Mouse (Mus musculus): Measurements from ENCODE around the gene Bloc1s6. TPM values are rescaled to one million over a fixed set of nuclear protein-coding genes. Genes with fewer than 3 reads are reported as not detected.

Bloc1s6 gene
- polyA plus RNA-seq, 1 experiment from 2014 or later, result 51.3 TPM

GRCm38 (mm10) chr2:122746461-122746860 is 8.2 kb downstream of the Bloc1s6 start:
- ATAC-seq (ENCODE audit: low FRiP score, low TSS enrichment), result no peak
- Histone ChIP-seq H3K9ac (ENCODE audit: low read depth, low read length) (no peak overlapping the region), H3K27me3 (ENCODE audit: control insufficient read depth, insufficient read depth, low read length) (no peaks in the 10 kb centered on the region), H3K4me1 (ENCODE audit: control insufficient read depth, insufficient read depth, low read length) (no peaks in the 10 kb centered on the region), H3K4me2 (replicated peaks; ENCODE audit: low read depth, low read length) (no peak overlapping the region), H3K27ac (ENCODE audit: low read depth, low read length) (no peak overlapping the region), H3K9me3 (ENCODE audit: control insufficient read depth, low read length) (no peaks in the 10 kb centered on the region), H3K36me3 (ENCODE audit: control insufficient read depth, insufficient read depth, low read length) (peaks cover 36% of the 10 kb centered on the region; the same call in 1 of the 2 replicates), H3K4me3 (ENCODE audit: low read length) (no peak overlapping the region)
- 92% methylated on average over 9 of the region's 9 CpGs for WGBS

GRCm38 (mm10) chr2:122753739-122754343 is 15.5 kb downstream of the Bloc1s6 start:
- H3K4me1 ChIP-seq (ENCODE audit: control insufficient read depth, insufficient read depth, low read length), result no peaks in the 10 kb centered on the region
- ATAC-seq (ENCODE audit: low FRiP score, low TSS enrichment), result peak; percentile 52; the same call in 1 of the 2 replicates
- no peak overlapping the region for H3K27ac ChIP-seq (ENCODE audit: low read depth, low read length)
- H3K27me3 ChIP-seq (ENCODE audit: control insufficient read depth, insufficient read depth, low read length), result peaks cover 3% of the 10 kb centered on the region; the same call in 1 of the 2 replicates
- H3K4me2 ChIP-seq (replicated peaks; ENCODE audit: low read depth, low read length), result no peak overlapping the region
- H3K9ac ChIP-seq (ENCODE audit: low read depth, low read length), result no peak overlapping the region
- H3K4me3 ChIP-seq (ENCODE audit: low read length), result no peak overlapping the region
- H3K9me3 ChIP-seq (ENCODE audit: control insufficient read depth, low read length), result no peaks in the 10 kb centered on the region
- H3K36me3 ChIP-seq (ENCODE audit: control insufficient read depth, insufficient read depth, low read length), result no peaks in the 10 kb centered on the region; the same call in 1 of the 2 replicates
- 20% methylated on average over 7 of the region's 7 CpGs for WGBS

DNA sequence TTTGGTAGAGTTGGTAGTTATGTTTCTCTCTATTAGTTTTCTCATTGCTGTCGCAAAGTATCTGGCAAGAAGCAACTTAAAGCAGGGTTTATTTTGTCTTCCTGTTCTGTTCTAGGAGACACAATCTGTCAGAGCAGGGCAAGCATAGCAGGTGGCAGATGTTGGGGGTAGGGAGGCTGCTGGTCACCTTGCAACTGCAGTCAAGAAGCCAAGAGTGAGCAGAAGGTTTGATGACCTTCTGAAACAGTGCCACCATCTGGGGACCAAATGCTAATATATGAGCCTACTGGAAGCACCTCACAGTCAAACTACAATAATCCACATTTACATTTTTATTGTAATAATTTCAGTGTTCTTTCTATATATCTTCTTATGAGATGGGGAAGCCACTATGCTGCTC is 21.5 kb downstream of the Bloc1s6 start:
- Histone ChIP-seq H3K27ac (ENCODE audit: low read depth, low read length) (no peak overlapping the region), H3K4me3 (ENCODE audit: low read length) (no peak overlapping the region), H3K9ac (ENCODE audit: low read depth, low read length) (no peak overlapping the region), H3K27me3 (ENCODE audit: control insufficient read depth, insufficient read depth, low read length) (peaks cover 10% of the 10 kb centered on the region), H3K4me1 (ENCODE audit: control insufficient read depth, insufficient read depth, low read length) (no peaks in the 10 kb centered on the region), H3K4me2 (replicated peaks; ENCODE audit: low read depth, low read length) (no peak overlapping the region), H3K9me3 (ENCODE audit: control insufficient read depth, low read length) (no peaks in the 10 kb centered on the region), H3K36me3 (ENCODE audit: control insufficient read depth, insufficient read depth, low read length) (no peaks in the 10 kb centered on the region)
- no peak for ATAC-seq (ENCODE audit: low FRiP score, low TSS enrichment)
- 89% methylated on average over 1 of the region's 1 CpGs for WGBS

DNA sequence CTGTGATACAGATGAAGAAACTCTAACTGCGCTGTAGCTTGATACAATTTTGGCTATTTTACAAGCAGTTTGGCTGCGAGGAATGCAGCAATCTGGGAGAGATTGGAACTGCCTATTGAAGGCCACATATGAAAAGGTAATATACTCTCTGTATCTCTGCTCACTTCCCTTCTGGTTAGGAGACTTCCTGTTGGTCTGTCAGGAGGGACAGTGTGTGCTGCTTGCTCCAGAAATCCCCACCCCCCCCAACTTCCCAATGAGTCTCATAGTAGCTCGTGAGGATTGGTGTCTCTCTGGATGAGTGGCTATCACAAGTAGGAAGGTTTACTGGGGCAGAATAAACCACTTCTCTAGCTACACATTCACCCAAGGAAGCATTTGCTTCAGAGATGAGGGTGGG is 24.7 kb downstream of the Bloc1s6 start:
- H3K4me1 ChIP-seq (ENCODE audit: control insufficient read depth, insufficient read depth, low read length), result peaks cover 5% of the 10 kb centered on the region; the same call in 1 of the 2 replicates
- H3K36me3 ChIP-seq (ENCODE audit: control insufficient read depth, insufficient read depth, low read length), result no peaks in the 10 kb centered on the region
- no peak for ATAC-seq (ENCODE audit: low FRiP score, low TSS enrichment)
- 65% methylated on average over 3 of the region's 3 CpGs for WGBS
- no peak overlapping the region for H3K27ac ChIP-seq (ENCODE audit: low read depth, low read length)
- H3K9me3 ChIP-seq (ENCODE audit: control insufficient read depth, low read length), result no peaks in the 10 kb centered on the region
- H3K4me3 ChIP-seq (ENCODE audit: low read length), result no peak overlapping the region
- H3K9ac ChIP-seq (ENCODE audit: low read depth, low read length), result no peak overlapping the region
- H3K4me2 ChIP-seq (replicated peaks; ENCODE audit: low read depth, low read length), result no peak overlapping the region
- H3K27me3 ChIP-seq (ENCODE audit: control insufficient read depth, insufficient read depth, low read length), result peaks cover 20% of the 10 kb centered on the region

- 56% methylated on average over 6 of the region's 6 CpGs for WGBS
- H3K4me3 ChIP-seq (ENCODE audit: low read length), result peak overlapping the region; percentile 52
- no peak overlapping the region for H3K27ac ChIP-seq (ENCODE audit: low read depth, low read length)
These were observed 26.2 kb downstream of the Bloc1s6 start for GRCm38 (mm10) chr2:122764526-122764925.

GRCm38 (mm10) chr2:122765071-122765793 is 26.9 kb downstream of the Bloc1s6 start, which contains the start of gene Sqor:
Sqor (plus strand) TSS chr2:122765237.
- peak; percentile 93 for ATAC-seq (ENCODE audit: low FRiP score, low TSS enrichment)

More at GRCm38 (mm10) chr2:122764526-122764925, 26.2 kb downstream of the Bloc1s6 start:
- peak overlapping the region; percentile 91 for H3K4me2 ChIP-seq (replicated peaks; ENCODE audit: low read depth, low read length)
- no peaks in the 10 kb centered on the region for H3K36me3 ChIP-seq (ENCODE audit: control insufficient read depth, insufficient read depth, low read length)
- no peaks in the 10 kb centered on the region for H3K9me3 ChIP-seq (ENCODE audit: control insufficient read depth, low read length)
- H3K4me1 ChIP-seq (ENCODE audit: control insufficient read depth, insufficient read depth, low read length), result peaks cover 5% of the 10 kb centered on the region; the same call in 1 of the 2 replicates
- no peak overlapping the region for H3K9ac ChIP-seq (ENCODE audit: low read depth, low read length)
- peaks cover 20% of the 10 kb centered on the region for H3K27me3 ChIP-seq (ENCODE audit: control insufficient read depth, insufficient read depth, low read length)
- ATAC-seq (ENCODE audit: low FRiP score, low TSS enrichment), result no peak

GRCm38 (mm10) chr2:122765794-122766145 is 27.5 kb downstream of the Bloc1s6 start:
- 27% methylated on average over 3 of the region's 3 CpGs for WGBS
- Histone ChIP-seq H3K4me3 (ENCODE audit: low read length) (peak overlapping the region; percentile 52), H3K4me1 (ENCODE audit: control insufficient read depth, insufficient read depth, low read length) (peaks cover 5% of the 10 kb centered on the region; the same call in 1 of the 2 replicates), H3K9me3 (ENCODE audit: control insufficient read depth, low read length) (no peaks in the 10 kb centered on the region), H3K27me3 (ENCODE audit: control insufficient read depth, insufficient read depth, low read length) (peaks cover 20% of the 10 kb centered on the region), H3K36me3 (ENCODE audit: control insufficient read depth, insufficient read depth, low read length) (no peaks in the 10 kb centered on the region), H3K9ac (ENCODE audit: low read depth, low read length) (0 out of 2 replicates have a peak overlapping the region, but pooled peaks have one; percentile 50), H3K27ac (ENCODE audit: low read depth, low read length) (no peak overlapping the region), H3K4me2 (replicated peaks; ENCODE audit: low read depth, low read length) (peak overlapping the region; percentile 91)
- no peak; the same call in 1 of the 2 replicates for ATAC-seq (ENCODE audit: low FRiP score, low TSS enrichment)

More at GRCm38 (mm10) chr2:122765071-122765793, 26.9 kb downstream of the Bloc1s6 start, which contains the start of gene Sqor:
- H3K36me3 ChIP-seq (ENCODE audit: control insufficient read depth, insufficient read depth, low read length), result no peaks in the 10 kb centered on the region
- H3K4me3 ChIP-seq (ENCODE audit: low read length), result peak within 1 kb of the TSS; percentile 52
- no peak within 1 kb of the TSS for H3K27ac ChIP-seq (ENCODE audit: low read depth, low read length)
- H3K4me2 ChIP-seq (replicated peaks; ENCODE audit: low read depth, low read length), result peak within 1 kb of the TSS; percentile 91
- H3K27me3 ChIP-seq (ENCODE audit: control insufficient read depth, insufficient read depth, low read length), result peaks cover 20% of the 10 kb centered on the region
- WGBS, result under 1% methylated on average over 35 of the region's 46 CpGs
- H3K9me3 ChIP-seq (ENCODE audit: control insufficient read depth, low read length), result no peaks in the 10 kb centered on the region
- peak within 1 kb of the TSS; percentile 50; the same call in 1 of the 2 replicates for H3K9ac ChIP-seq (ENCODE audit: low read depth, low read length)
- H3K4me1 ChIP-seq (ENCODE audit: control insufficient read depth, insufficient read depth, low read length), result peaks cover 5% of the 10 kb centered on the region; the same call in 1 of the 2 replicates

DNA sequence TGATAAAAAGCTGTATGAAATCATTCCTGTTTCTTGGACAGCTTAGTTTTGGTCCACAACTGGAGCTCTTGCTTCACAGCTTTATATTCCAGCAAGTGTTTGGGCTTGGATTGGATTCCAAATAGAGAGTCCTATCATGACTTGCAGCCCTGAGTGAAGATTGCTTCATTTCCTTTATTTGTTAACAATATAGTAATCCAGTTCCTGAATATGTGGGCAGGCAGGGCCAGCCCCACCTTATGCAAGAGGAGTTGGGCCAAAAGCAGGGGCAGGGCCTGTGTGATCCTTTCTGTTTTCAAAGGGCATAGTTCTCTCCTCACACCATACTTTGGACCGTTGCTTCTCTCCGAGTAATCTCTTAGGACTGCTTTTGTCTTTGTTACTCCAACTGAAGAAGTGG is 32.7 kb downstream of the Bloc1s6 start:
- Histone ChIP-seq H3K27me3 (ENCODE audit: control insufficient read depth, insufficient read depth, low read length) (peaks cover 7% of the 10 kb centered on the region), H3K27ac (ENCODE audit: low read depth, low read length) (no peak overlapping the region), H3K4me1 (ENCODE audit: control insufficient read depth, insufficient read depth, low read length) (no peaks in the 10 kb centered on the region), H3K9me3 (ENCODE audit: control insufficient read depth, low read length) (no peaks in the 10 kb centered on the region), H3K4me2 (replicated peaks; ENCODE audit: low read depth, low read length) (no peak overlapping the region), H3K9ac (ENCODE audit: low read depth, low read length) (no peak overlapping the region), H3K4me3 (ENCODE audit: low read length) (no peak overlapping the region), H3K36me3 (ENCODE audit: control insufficient read depth, insufficient read depth, low read length) (no peaks in the 10 kb centered on the region)
- 86% methylated on average over 2 of the region's 2 CpGs for WGBS
- no peak for ATAC-seq (ENCODE audit: low FRiP score, low TSS enrichment)

DNA sequence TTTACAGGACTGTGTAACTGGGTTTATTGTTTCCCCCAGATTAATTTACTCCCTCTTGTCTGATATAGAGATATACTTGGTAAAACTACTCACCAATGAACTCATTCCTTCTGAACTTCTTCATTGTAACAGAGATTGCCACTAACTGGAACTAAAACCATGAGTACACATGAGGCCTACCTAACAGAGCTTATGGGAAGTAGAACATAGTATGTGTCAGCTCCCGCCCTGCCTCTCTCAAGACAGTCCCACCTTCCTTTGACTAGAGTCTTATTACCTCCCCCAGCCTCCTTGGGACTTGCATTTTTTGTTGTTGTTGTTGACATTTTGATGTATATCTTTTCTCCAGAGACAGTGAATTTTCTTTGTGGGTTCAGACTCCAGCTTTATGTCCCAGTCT is 34.6 kb downstream of the Bloc1s6 start:
- no peaks in the 10 kb centered on the region for H3K36me3 ChIP-seq (ENCODE audit: control insufficient read depth, insufficient read depth, low read length)
- ATAC-seq (ENCODE audit: low FRiP score, low TSS enrichment), result no peak
- H3K4me1 ChIP-seq (ENCODE audit: control insufficient read depth, insufficient read depth, low read length), result no peaks in the 10 kb centered on the region
- WGBS, result 93% methylated on average over 1 of the region's 1 CpGs
- no peaks in the 10 kb centered on the region for H3K27me3 ChIP-seq (ENCODE audit: control insufficient read depth, insufficient read depth, low read length)
- H3K9me3 ChIP-seq (ENCODE audit: control insufficient read depth, low read length), result no peaks in the 10 kb centered on the region
- no peak overlapping the region for H3K4me2 ChIP-seq (replicated peaks; ENCODE audit: low read depth, low read length)
- H3K9ac ChIP-seq (ENCODE audit: low read depth, low read length), result no peak overlapping the region
- H3K4me3 ChIP-seq (ENCODE audit: low read length), result no peak overlapping the region
- no peak overlapping the region for H3K27ac ChIP-seq (ENCODE audit: low read depth, low read length)
